Mouse (Mus musculus) liver, postnatal 0 days (tissue): ENCODE results near the gene Olfr954. TPM values are rescaled to one million over a fixed set of nuclear protein-coding genes. Genes with fewer than 3 reads are reported as not detected.
A peak's percentile ranks its signal among the peaks of the same experiment; 100 is the strongest.

Experiments
- ATAC-seq: fragments of 200-750 bp; cut with Nextera tagmentation; 2 replicates; pipeline ENCODE4 v1.8.0; 2017; ENCODE audit warnings: mild to moderate bottlenecking, moderate library complexity
- DNase-seq: peaks from one replicate; pipeline ENCODE4 v3.0.0-alpha.2; 2016
- H3K27ac ChIP-seq: fragments of 300-500 bp; sonication (generic); 2 replicates; pipeline ENCODE4 v1.5.1; 2014; ENCODE audit warnings: antibody characterized with exemption, moderate library complexity, mild to moderate bottlenecking, low read depth
- H3K27me3 ChIP-seq: fragments of 300-500 bp; sonication (generic); 2 replicates; pipeline ENCODE4 v1.6.1; 2014; ENCODE audit warnings: low read length, control low read depth, mixed read lengths; ENCODE audit not compliant: insufficient read depth
- H3K36me3 ChIP-seq: fragments of 300-500 bp; sonication (generic); replicated peaks from 2 replicates; pipeline ENCODE4 v1.6.1; 2014; ENCODE audit warnings: mild to moderate bottlenecking, control low read depth, low read length, moderate library complexity, mixed read lengths; ENCODE audit not compliant: insufficient read depth
- H3K4me1 ChIP-seq: fragments of 300-500 bp; sonication (generic); 2 replicates; pipeline ENCODE4 v1.6.1; 2014; ENCODE audit warnings: antibody characterized with exemption, mild to moderate bottlenecking, control low read depth; ENCODE audit not compliant: insufficient read depth
- H3K4me2 ChIP-seq: fragments of 300-500 bp; sonication (generic); 2 replicates; pipeline ENCODE4 v1.6.1; 2014; ENCODE audit warnings: low read depth, mild to moderate bottlenecking, low read length, moderate library complexity, mixed read lengths
- H3K4me3 ChIP-seq: fragments of 300-500 bp; sonication (generic); 2 replicates; pipeline ENCODE4 v1.5.1; 2014; ENCODE audit warnings: low read depth, low read length
- H3K9ac ChIP-seq: fragments of 300-500 bp; sonication (generic); replicated peaks from 2 replicates; pipeline ENCODE4 v1.6.1; 2014; ENCODE audit warnings: mild to moderate bottlenecking, moderate library complexity
- H3K9me3 ChIP-seq: fragments of 300-500 bp; sonication (generic); 2 replicates; pipeline ENCODE4 v1.6.1; 2016; ENCODE audit warnings: mild to moderate bottlenecking, control low read depth, low read length, mixed read lengths
- CTCF ChIP-seq: sonication (generic); IDR thresholded peaks from 2 replicates; pipeline ENCODE4 v1.5.1; 2016; ENCODE audit warnings: antibody characterized with exemption, low read depth
- EP300 ChIP-seq: IDR thresholded peaks from 2 replicates; pipeline ENCODE4 v1.6.1; 2016; ENCODE audit warnings: antibody characterized with exemption, low read depth, mild to moderate bottlenecking
- WGBS: fragments of 180-500 bp; shearing (Covaris S2); extraction: QIAGEN DNeasy Blood & Tissue Kit; methylation state at CpG from one replicate; pipeline ENCODE4 v1.1.7; 2014; ENCODE audit not compliant: insufficient replicate concordance; 5-methylcytosine and 5-hydroxymethylcytosine counted together
- polyA plus RNA-seq: library from polyadenylated mRNA; unstranded; fragments of >200 nt; fragmentation: Nextera tagmentation; extraction: Ambion mirVana; gene quantifications from 2 replicates; pipeline ENCODE4 v1.2.1, GENCODE M21; 2015

Olfr954 gene
- not detected in 2 replicates for polyA plus RNA-seq

DNA sequence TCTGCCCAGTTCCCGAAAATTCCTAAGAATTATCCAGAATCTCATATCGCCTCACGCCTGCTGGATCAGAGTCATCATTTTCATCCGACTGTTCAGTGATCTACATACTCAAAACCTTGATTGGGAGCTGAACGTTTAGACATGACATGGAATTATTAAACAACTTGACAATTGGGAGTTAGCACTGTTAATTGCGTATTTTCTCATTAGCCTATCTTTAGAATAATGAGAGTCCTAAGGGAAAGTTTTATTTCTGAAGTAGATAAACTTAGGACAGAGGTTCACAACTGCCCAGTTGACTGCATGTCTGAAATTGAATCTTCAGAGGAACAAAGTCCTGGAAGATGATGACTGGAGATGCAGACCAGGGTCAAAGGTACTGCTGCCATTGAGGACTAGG, at the start of gene Olfr954:
TSS of gene Olfr954 (plus strand) at position 301 of the 400 bp plus-strand sequence.
- no peaks in the 10 kb centered on the region for H3K4me1 ChIP-seq
- H3K4me2 ChIP-seq, result no peak within 1 kb of the TSS
- no peak within 1 kb of the TSS for H3K4me3 ChIP-seq
- no peaks in the 10 kb centered on the region for H3K9me3 ChIP-seq
- no peak for ATAC-seq
- no peak for DNase-seq
- no peaks in the 10 kb centered on the region for H3K27me3 ChIP-seq
- WGBS, result 68% methylated on average over 6 of the region's 6 CpGs
- TF ChIP-seq EP300 (no peak), CTCF (no peak)
- no peaks in the 10 kb centered on the region for H3K36me3 ChIP-seq
- H3K9ac ChIP-seq, result no peak within 1 kb of the TSS
- H3K27ac ChIP-seq, result no peak within 1 kb of the TSS

- TF ChIP-seq EP300, result no peak
- TF ChIP-seq CTCF, result no peak
- Histone ChIP-seq H3K27ac (no peak within 1 kb of the TSS), H3K4me1 (no peaks in the 10 kb centered on the region), H3K9ac (no peak within 1 kb of the TSS), H3K36me3 (no peaks in the 10 kb centered on the region), H3K9me3 (no peaks in the 10 kb centered on the region), H3K27me3 (no peaks in the 10 kb centered on the region), H3K4me3 (no peak within 1 kb of the TSS), H3K4me2 (no peak within 1 kb of the TSS)
- DNase-seq (no peak), ATAC-seq (no peak)
Measured at GRCm38 (mm10) chr9:39427048-39427447, 29.5 kb upstream of the Olfr954 start, which contains the start of gene Olfr952. Gene Olfr952 (minus strand): TSS chr9:39427148.

DNA sequence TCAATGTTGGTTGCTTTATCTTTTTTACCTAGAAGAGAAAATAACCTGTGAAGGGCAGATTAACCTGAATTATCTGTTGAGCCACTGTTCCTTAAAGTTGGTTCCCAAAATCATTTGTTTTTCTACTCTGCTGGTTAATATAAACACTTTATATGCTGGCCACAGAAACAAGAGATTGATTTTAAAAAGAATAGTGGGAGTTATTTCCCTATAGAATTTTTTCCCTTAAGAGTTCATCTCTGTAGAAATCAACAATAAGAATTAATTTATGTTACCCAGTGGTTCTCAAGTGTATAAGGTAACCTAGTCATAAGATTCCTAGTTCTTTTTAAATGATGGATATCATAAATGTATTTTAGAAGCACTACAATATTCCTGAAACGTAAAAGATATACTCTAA, 15.3 kb downstream of the Olfr954 start, which contains the start of gene Olfr955:
TSS of gene Olfr955 (minus strand) at position 101 of the 400 bp plus-strand sequence.
- H3K4me1 ChIP-seq, result no peaks in the 10 kb centered on the region
- DNase-seq, result no peak
- H3K27me3 ChIP-seq, result no peaks in the 10 kb centered on the region
- no peak within 1 kb of the TSS for H3K4me2 ChIP-seq
- no peak for ATAC-seq
- TF ChIP-seq EP300, result no peak
- no peak for TF ChIP-seq CTCF
- no peak within 1 kb of the TSS for H3K27ac ChIP-seq
- H3K36me3 ChIP-seq, result no peaks in the 10 kb centered on the region
- no peaks in the 10 kb centered on the region for H3K9me3 ChIP-seq
- no peak within 1 kb of the TSS for H3K4me3 ChIP-seq
- 45% methylated on average over 1 of the region's 1 CpGs for WGBS
- H3K9ac ChIP-seq, result no peak within 1 kb of the TSS

- H3K9ac ChIP-seq, result no peak within 1 kb of the TSS
- H3K4me2 ChIP-seq, result no peak within 1 kb of the TSS
- H3K4me1 ChIP-seq, result no peaks in the 10 kb centered on the region
- ATAC-seq (no peak), DNase-seq (no peak)
- TF ChIP-seq EP300, result no peak
- H3K4me3 ChIP-seq, result no peak within 1 kb of the TSS
- no peaks in the 10 kb centered on the region for H3K27me3 ChIP-seq
- H3K9me3 ChIP-seq, result no peaks in the 10 kb centered on the region
- H3K27ac ChIP-seq, result no peak within 1 kb of the TSS
- H3K36me3 ChIP-seq, result no peaks in the 10 kb centered on the region
- WGBS, result 81% methylated on average over 2 of the region's 2 CpGs
Measured at GRCm38 (mm10) chr9:39493895-39494294, 37.4 kb downstream of the Olfr954 start, which contains the start of gene Olfr44. Gene Olfr44 (minus strand): TSS chr9:39493995.

- H3K27ac ChIP-seq, result no peak overlapping the region
- H3K9ac ChIP-seq, result no peak overlapping the region
- no peaks in the 10 kb centered on the region for H3K9me3 ChIP-seq
- peak; percentile 15 for DNase-seq
- no peaks in the 10 kb centered on the region for H3K4me1 ChIP-seq
- peak; percentile 60 for TF ChIP-seq CTCF
- no peak for TF ChIP-seq EP300
- ATAC-seq, result no peak
- H3K27me3 ChIP-seq, result no peaks in the 10 kb centered on the region
- H3K4me2 ChIP-seq, result no peak overlapping the region
- no peaks in the 10 kb centered on the region for H3K36me3 ChIP-seq
- 9% methylated on average over 6 of the region's 6 CpGs for WGBS
- no peak overlapping the region for H3K4me3 ChIP-seq
Measured at GRCm38 (mm10) chr9:39508998-39509397, 52.5 kb downstream of the Olfr954 start.

DNA sequence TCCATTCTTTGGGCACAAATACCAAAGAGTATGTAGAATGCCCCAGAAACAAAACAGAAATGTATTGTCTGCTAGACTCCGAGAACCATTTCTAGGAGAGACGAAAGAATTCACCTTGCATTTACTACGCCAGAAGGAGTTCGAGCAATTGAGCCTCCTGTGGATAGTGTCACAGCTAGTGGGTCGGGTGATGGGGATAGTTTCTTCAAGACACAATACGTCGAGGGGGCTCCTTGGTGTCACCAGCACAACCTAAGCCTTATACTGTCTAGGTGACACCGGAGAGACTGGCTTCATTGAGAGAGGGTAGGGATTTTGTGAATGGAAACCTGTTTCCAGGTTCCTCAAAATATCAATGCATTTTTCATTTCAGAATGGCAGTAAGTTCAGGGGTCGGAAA, 52.9 kb downstream of the Olfr954 start:
- TF ChIP-seq EP300 (no peak), CTCF (no peak)
- no peak overlapping the region for H3K4me3 ChIP-seq
- WGBS, result 63% methylated on average over 9 of the region's 9 CpGs
- no peak overlapping the region for H3K4me2 ChIP-seq
- H3K9ac ChIP-seq, result no peak overlapping the region
- no peaks in the 10 kb centered on the region for H3K9me3 ChIP-seq
- H3K36me3 ChIP-seq, result no peaks in the 10 kb centered on the region
- H3K27ac ChIP-seq, result no peak overlapping the region
- DNase-seq (no peak), ATAC-seq (no peak)
- no peaks in the 10 kb centered on the region for H3K4me1 ChIP-seq
- H3K27me3 ChIP-seq, result no peaks in the 10 kb centered on the region

Other genes with a start within 250 kb of the Olfr954 start
- not detected in 2 replicates for gene Olfr1537, start 206.7 kb upstream of the Olfr954 start, polyA plus RNA-seq
- gene Olfr945, start 179.9 kb upstream of the Olfr954 start, polyA plus RNA-seq, result not detected in 2 replicates
- gene Olfr948, start 130.7 kb upstream of the Olfr954 start, polyA plus RNA-seq, result not detected in 2 replicates
- gene Olfr951, start 69.3 kb upstream of the Olfr954 start, polyA plus RNA-seq, result not detected in 2 replicates
- gene Olfr952, start 29.6 kb upstream of the Olfr954 start, polyA plus RNA-seq, result not detected in 2 replicates
- gene Olfr955, start 15.2 kb downstream of the Olfr954 start, polyA plus RNA-seq, result not detected in 2 replicates
- not detected in 2 replicates for gene Olfr44, start 37.3 kb downstream of the Olfr954 start, polyA plus RNA-seq
- not detected in 2 replicates for gene Olfr957, start 59.1 kb downstream of the Olfr954 start, polyA plus RNA-seq
- gene Olfr958, start 97.4 kb downstream of the Olfr954 start, polyA plus RNA-seq, result not detected in 2 replicates
- not detected in 2 replicates for gene Olfr959, start 118.9 kb downstream of the Olfr954 start, polyA plus RNA-seq
- 1.1 and 2.1 TPM in 2 replicates for gene AW551984, start 147.7 kb downstream of the Olfr954 start, polyA plus RNA-seq
- gene Olfr148, start 154.0 kb downstream of the Olfr954 start, polyA plus RNA-seq, result not detected in 2 replicates
- not detected in 2 replicates for gene Olfr960, start 164.7 kb downstream of the Olfr954 start, polyA plus RNA-seq
- not detected in 2 replicates for gene Olfr961, start 188.4 kb downstream of the Olfr954 start, polyA plus RNA-seq
- gene Olfr963, start 210.5 kb downstream of the Olfr954 start, polyA plus RNA-seq, result not detected in 2 replicates